Mouse (Mus musculus): ENCODE results near the gene Socs2.

- TF ChIP-seq CTCF (conservative IDR thresholded peaks at IDR 0.05; ENCODE audit: insufficient read depth, insufficient read length, low read depth, low read length), result no peak
- no peak for TF ChIP-seq POLR2A (IDR thresholded peaks at IDR 0.05; ENCODE audit: low read depth, low read length)
These were observed 657 bp downstream of the Socs2 start for GRCm38 (mm10) chr10:95416361-95416684.
